Mouse (Mus musculus) hindbrain, embryonic 16.5 days (tissue): Measurements from ENCODE around the gene Lamc3. TPM values are rescaled to one million over a fixed set of nuclear protein-coding genes. Genes with fewer than 3 reads are reported as not detected.
A peak's percentile ranks its signal among the peaks of the same experiment; 100 is the strongest.

Experiments used
- ATAC-seq: fragments of 200-750 bp; cut with Nextera tagmentation; 2 replicates; pipeline ENCODE4 v1.8.0; 2017; ENCODE audit warnings: moderate TSS enrichment, moderate library complexity
- H3K27ac ChIP-seq: fragments of 300-500 bp; sonication (generic); 2 replicates; pipeline ENCODE4 v1.5.1; 2014; ENCODE audit warnings: low read depth, mild to moderate bottlenecking, control low read depth, low read length, moderate library complexity
- H3K27me3 ChIP-seq: fragments of 300-500 bp; sonication (generic); replicated peaks from 2 replicates; pipeline ENCODE4 v1.6.1; 2014; ENCODE audit warnings: low read length; ENCODE audit not compliant: control insufficient read depth, insufficient read depth
- H3K36me3 ChIP-seq: fragments of 300-500 bp; sonication (generic); 2 replicates; pipeline ENCODE4 v1.6.1; 2014; ENCODE audit warnings: mild to moderate bottlenecking, low read length, moderate library complexity, mixed read lengths; ENCODE audit not compliant: control insufficient read depth, insufficient read depth
- H3K4me1 ChIP-seq: fragments of 300-500 bp; sonication (generic); 2 replicates; pipeline ENCODE4 v1.6.1; 2014; ENCODE audit warnings: low read depth, low read length; ENCODE audit not compliant: control insufficient read depth, insufficient read depth
- H3K4me2 ChIP-seq: fragments of 300-500 bp; sonication (generic); 2 replicates; pipeline ENCODE4 v1.6.1; 2014; ENCODE audit warnings: mild to moderate bottlenecking, low read length, control low read depth, moderate library complexity
- H3K4me3 ChIP-seq: fragments of 300-500 bp; sonication (generic); 2 replicates; pipeline ENCODE4 v1.5.1; 2014; ENCODE audit warnings: mild to moderate bottlenecking, low read length, control low read depth, moderate library complexity
- H3K9ac ChIP-seq: fragments of 300-500 bp; sonication (generic); 2 replicates; pipeline ENCODE4 v1.6.1; 2014; ENCODE audit warnings: low read depth, mild to moderate bottlenecking, control low read depth, low read length, moderate library complexity
- H3K9me3 ChIP-seq: fragments of 300-500 bp; sonication (generic); 2 replicates; pipeline ENCODE4 v1.6.1; 2014; ENCODE audit warnings: mild to moderate bottlenecking, low read length, moderate library complexity; ENCODE audit not compliant: control insufficient read depth
- WGBS: fragments of 180-500 bp; shearing (Covaris S2); extraction: QIAGEN DNeasy Blood & Tissue Kit; methylation state at CpG from one replicate; pipeline ENCODE4 v1.1.7; 2014; 5-methylcytosine and 5-hydroxymethylcytosine counted together
- polyA plus RNA-seq: library from polyadenylated mRNA; unstranded; fragments of >200 nt; fragmentation: Nextera tagmentation; extraction: Ambion mirVana; gene quantifications from 2 replicates; pipeline ENCODE4 v1.2.1, GENCODE M21; 2015

Gene Lamc3
- polyA plus RNA-seq = 3.2 and 5.8 TPM in 2 replicates

GRCm38 (mm10) chr2:31887030-31887429 lies at the start of gene Lamc3:
TSS of gene Lamc3 (plus strand) at chr2:31887291.
- peaks cover 4% of the 10 kb centered on the region; the same call in 1 of the 2 replicates for H3K4me1 ChIP-seq
- peak within 1 kb of the TSS; percentile 26 for H3K4me3 ChIP-seq
- ATAC-seq = no peak
- H3K27me3 ChIP-seq = peaks cover 29% of the 10 kb centered on the region
- H3K27ac ChIP-seq = no peak within 1 kb of the TSS
- no peaks in the 10 kb centered on the region for H3K9me3 ChIP-seq
- no peak within 1 kb of the TSS for H3K9ac ChIP-seq
- 0 out of 2 replicates have a peak within 1 kb of the TSS, but pooled peaks have one; percentile 15 for H3K4me2 ChIP-seq
- no peaks in the 10 kb centered on the region for H3K36me3 ChIP-seq
- WGBS = 7% methylated on average over 25 of the region's 26 CpGs

DNA sequence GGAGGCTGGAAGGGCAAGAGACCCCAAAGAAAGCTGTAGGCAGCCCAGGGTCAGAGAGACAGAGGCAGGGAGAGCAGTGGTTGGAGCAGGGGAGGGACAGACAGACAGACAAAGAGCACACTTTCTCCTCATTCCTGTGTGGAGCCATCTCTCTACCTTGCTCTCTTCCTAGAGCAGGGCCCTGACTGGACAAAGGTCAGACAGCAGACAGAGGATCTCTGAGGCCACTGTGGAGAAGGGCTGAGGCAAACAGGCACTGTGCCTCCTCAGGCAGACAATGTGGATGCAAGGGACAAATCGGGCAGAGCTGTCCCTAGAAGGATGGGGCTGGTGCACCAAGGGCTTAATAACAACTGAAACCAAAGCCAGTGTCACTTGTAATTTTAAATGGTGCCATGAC lies 48.2 kb upstream of the Lamc3 start:
- Histone ChIP-seq H3K4me2 (no peak overlapping the region), H3K27ac (no peak overlapping the region), H3K36me3 (no peaks in the 10 kb centered on the region), H3K9ac (no peak overlapping the region), H3K4me1 (no peaks in the 10 kb centered on the region), H3K27me3 (peaks cover 6% of the 10 kb centered on the region), H3K4me3 (no peak overlapping the region), H3K9me3 (no peaks in the 10 kb centered on the region)
- WGBS = 35% methylated on average over 1 of the region's 1 CpGs
- ATAC-seq = no peak

DNA sequence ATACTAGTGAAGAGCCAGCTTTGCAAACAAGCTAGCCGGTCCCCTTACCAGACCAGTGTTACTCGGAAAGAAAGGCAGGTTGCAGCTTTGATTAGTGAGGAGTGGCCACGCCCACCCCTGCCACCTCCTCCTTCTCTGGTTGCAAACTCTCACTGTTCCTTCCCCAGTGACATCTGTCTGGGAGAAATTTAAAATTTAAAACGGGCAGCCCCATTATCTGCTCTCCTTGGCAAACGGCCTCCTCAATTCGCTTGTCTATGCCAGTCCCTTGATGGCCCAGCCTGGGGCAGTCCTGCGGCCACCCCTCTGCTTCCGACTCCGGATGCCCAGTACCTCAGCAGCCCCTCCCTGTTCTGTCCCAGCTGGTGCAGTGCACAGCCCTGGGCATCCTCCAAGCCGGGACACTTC lies 42.4 kb upstream of the Lamc3 start:
- peak overlapping the region; percentile 64 for H3K4me3 ChIP-seq
- H3K9ac ChIP-seq = no peak overlapping the region
- 2% methylated on average over 10 of the region's 10 CpGs for WGBS
- peaks cover 24% of the 10 kb centered on the region for H3K4me1 ChIP-seq
- H3K27ac ChIP-seq = no peak overlapping the region
- H3K27me3 ChIP-seq = peaks cover 27% of the 10 kb centered on the region
- H3K36me3 ChIP-seq = no peaks in the 10 kb centered on the region
- H3K4me2 ChIP-seq = peak overlapping the region; percentile 8; the same call in 1 of the 2 replicates
- peak; percentile 34; the same call in 1 of the 2 replicates for ATAC-seq
- no peaks in the 10 kb centered on the region for H3K9me3 ChIP-seq

- no peak for ATAC-seq
- H3K27me3 ChIP-seq = peaks cover 27% of the 10 kb centered on the region
- WGBS = 3% methylated on average over 20 of the region's 26 CpGs
Observed at GRCm38 (mm10) chr2:31845512-31845895, 41.6 kb upstream of the Lamc3 start.

DNA sequence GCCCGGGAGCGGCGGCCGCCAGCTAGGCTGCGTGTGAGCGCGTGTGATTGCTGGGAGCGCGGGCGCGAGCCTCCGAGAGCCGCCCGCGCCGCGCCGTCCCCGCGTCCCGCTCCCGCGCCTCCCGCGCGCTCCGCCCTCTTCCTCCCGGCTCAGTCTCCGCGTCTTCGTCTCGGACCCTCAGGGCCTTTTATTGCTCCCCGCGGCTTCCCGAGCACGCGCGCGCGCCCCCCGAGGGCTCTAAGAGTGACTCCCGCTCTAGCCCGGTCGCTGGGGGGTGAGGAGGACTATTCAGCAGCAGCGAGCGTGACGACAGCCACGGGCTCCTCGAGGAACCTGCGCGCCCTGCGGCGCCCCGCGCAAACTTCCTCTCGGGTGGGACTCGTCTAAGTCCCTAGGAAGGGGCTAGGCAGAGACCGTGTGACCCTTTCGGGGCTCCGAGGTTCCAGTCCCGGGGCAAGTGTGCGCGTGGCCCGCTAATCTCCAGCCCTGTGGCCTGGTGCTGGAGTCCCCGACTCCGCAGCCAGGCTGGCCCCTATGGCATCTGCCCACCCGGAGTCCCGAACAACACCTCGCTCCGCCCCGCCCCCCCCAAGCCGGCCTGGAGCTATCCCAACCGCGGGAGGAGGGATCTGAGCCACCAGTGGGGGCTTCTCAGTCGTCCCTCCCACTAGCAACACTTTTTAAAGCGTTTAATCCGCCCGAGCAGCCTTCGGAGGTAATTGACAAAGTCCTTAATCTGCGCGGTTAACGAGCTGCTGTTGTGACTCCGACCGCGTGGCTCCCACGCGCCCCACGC lies 41.0 kb upstream of the Lamc3 start, which contains the start of gene Fibcd1:
Fibcd1 (minus strand) TSS at position 110 of the 796 bp plus-strand sequence.
- 0 out of 2 replicates have a peak, but pooled peaks have one; percentile 41 for ATAC-seq
- Histone ChIP-seq H3K4me2 (peak within 1 kb of the TSS; percentile 99), H3K9me3 (no peaks in the 10 kb centered on the region), H3K9ac (peak within 1 kb of the TSS; percentile 74), H3K4me3 (peak within 1 kb of the TSS; percentile 64), H3K27me3 (peaks cover 27% of the 10 kb centered on the region), H3K36me3 (no peaks in the 10 kb centered on the region), H3K4me1 (peaks cover 24% of the 10 kb centered on the region), H3K27ac (no peak within 1 kb of the TSS)
- WGBS = under 1% methylated on average over 67 of the region's 88 CpGs

More at GRCm38 (mm10) chr2:31845512-31845895, 41.6 kb upstream of the Lamc3 start:
- Histone ChIP-seq H3K4me3 (peak overlapping the region; percentile 64), H3K27ac (no peak overlapping the region), H3K4me1 (peaks cover 24% of the 10 kb centered on the region), H3K4me2 (peak overlapping the region; percentile 99), H3K36me3 (no peaks in the 10 kb centered on the region), H3K9me3 (no peaks in the 10 kb centered on the region), H3K9ac (peak overlapping the region; percentile 74)

- Histone ChIP-seq H3K36me3 (no peaks in the 10 kb centered on the region), H3K4me3 (peak overlapping the region; percentile 64), H3K9me3 (no peaks in the 10 kb centered on the region), H3K4me1 (peaks cover 24% of the 10 kb centered on the region), H3K4me2 (peak overlapping the region; percentile 99), H3K27ac (no peak overlapping the region), H3K27me3 (peaks cover 27% of the 10 kb centered on the region), H3K9ac (peak overlapping the region; percentile 74)
- 3% methylated on average over 35 of the region's 35 CpGs for WGBS
- ATAC-seq = 0 out of 2 replicates have a peak, but pooled peaks have one; percentile 8
Observed at GRCm38 (mm10) chr2:31846692-31847660, 40.1 kb upstream of the Lamc3 start.

DNA sequence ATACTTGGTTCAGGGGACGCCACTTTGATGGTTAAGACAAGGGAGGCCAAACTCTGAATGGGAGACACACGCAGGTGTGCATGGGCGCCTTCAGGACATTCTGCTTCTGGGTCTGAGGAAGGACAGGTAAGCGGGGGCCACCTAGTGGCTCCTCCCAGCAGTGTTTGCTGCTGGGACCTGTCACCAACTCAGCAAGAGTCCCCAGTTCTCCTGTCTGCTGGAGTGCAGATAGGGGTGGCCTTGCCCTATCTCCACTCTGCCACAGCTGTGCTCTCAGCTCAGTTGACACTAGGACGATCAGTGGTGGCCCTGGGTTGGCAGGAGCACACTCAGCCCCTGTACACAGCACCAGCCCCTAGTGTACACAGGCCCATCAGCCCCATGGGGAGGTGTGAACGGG lies 39.2 kb upstream of the Lamc3 start:
- Histone ChIP-seq H3K9me3 (no peaks in the 10 kb centered on the region), H3K9ac (no peak overlapping the region), H3K4me2 (no peak overlapping the region), H3K27ac (no peak overlapping the region), H3K36me3 (no peaks in the 10 kb centered on the region), H3K27me3 (peaks cover 27% of the 10 kb centered on the region), H3K4me1 (peaks cover 24% of the 10 kb centered on the region), H3K4me3 (no peak overlapping the region)
- peak; percentile 15; the same call in 1 of the 2 replicates for ATAC-seq
- WGBS = 9% methylated on average over 6 of the region's 6 CpGs

- Histone ChIP-seq H3K27ac (no peak overlapping the region), H3K4me2 (no peak overlapping the region), H3K4me1 (peaks cover 22% of the 10 kb centered on the region), H3K9ac (no peak overlapping the region), H3K36me3 (no peaks in the 10 kb centered on the region), H3K27me3 (peaks cover 19% of the 10 kb centered on the region), H3K9me3 (no peaks in the 10 kb centered on the region), H3K4me3 (no peak overlapping the region)
- 21% methylated on average over 12 of the region's 12 CpGs for WGBS
- no peak for ATAC-seq
Observed at GRCm38 (mm10) chr2:31850141-31850540, 37.0 kb upstream of the Lamc3 start.
